Mouse (Mus musculus) forebrain, embryonic 13.5 days (tissue): ENCODE data around the gene Nhp2. TPM values are rescaled to one million over a fixed set of nuclear protein-coding genes. Genes with fewer than 3 reads are reported as not detected.

Experiments used
- ATAC-seq: fragments of 200-750 bp; cut with Nextera tagmentation; 2 replicates; pipeline ENCODE4 v1.8.0; 2017
- H3K27ac ChIP-seq: fragments of 300-500 bp; sonication (generic); 2 replicates; pipeline ENCODE4 v1.5.1; 2015; ENCODE audit warnings: inconsistent platforms, mild to moderate bottlenecking, moderate library complexity
- H3K27me3 ChIP-seq: fragments of 300-500 bp; sonication (generic); 2 replicates; pipeline ENCODE4 v1.6.1; 2015; ENCODE audit warnings: mild to moderate bottlenecking, inconsistent platforms
- H3K36me3 ChIP-seq: fragments of 300-500 bp; sonication (generic); 2 replicates; pipeline ENCODE4 v1.6.1; 2015; ENCODE audit warnings: mild to moderate bottlenecking, inconsistent platforms; ENCODE audit not compliant: poor library complexity, severe bottlenecking
- H3K4me1 ChIP-seq: fragments of 300-500 bp; sonication (generic); 2 replicates; pipeline ENCODE4 v1.6.1; 2015; ENCODE audit warnings: inconsistent platforms
- H3K4me2 ChIP-seq: fragments of 300-500 bp; sonication (generic); 2 replicates; pipeline ENCODE4 v1.6.1; 2015; ENCODE audit warnings: inconsistent platforms, mild to moderate bottlenecking, moderate library complexity
- H3K4me3 ChIP-seq: fragments of 300-500 bp; sonication (generic); 2 replicates; pipeline ENCODE4 v1.5.1; 2015; ENCODE audit warnings: mild to moderate bottlenecking, inconsistent platforms
- H3K9ac ChIP-seq: fragments of 300-500 bp; sonication (generic); 2 replicates; pipeline ENCODE4 v1.6.1; 2015; ENCODE audit warnings: mild to moderate bottlenecking, inconsistent platforms
- H3K9me3 ChIP-seq: fragments of 300-500 bp; sonication (generic); replicated peaks from 2 replicates; pipeline ENCODE4 v1.6.1; 2016; ENCODE audit warnings: inconsistent platforms
- WGBS: fragments of 180-500 bp; shearing (Covaris S2); methylation state at CpG from one replicate; pipeline ENCODE4 v1.1.7; 2015; 5-methylcytosine and 5-hydroxymethylcytosine counted together
- polyA plus RNA-seq: library from polyadenylated mRNA; unstranded; fragments of >200 nt; fragmentation: Nextera tagmentation; extraction: Ambion mirVana; gene quantifications from 2 replicates; pipeline ENCODE4 v1.2.1, GENCODE M21; 2015

The Nhp2 gene
- polyA plus RNA-seq, 1 experiment from 2014 or later, result 123 TPM

DNA sequence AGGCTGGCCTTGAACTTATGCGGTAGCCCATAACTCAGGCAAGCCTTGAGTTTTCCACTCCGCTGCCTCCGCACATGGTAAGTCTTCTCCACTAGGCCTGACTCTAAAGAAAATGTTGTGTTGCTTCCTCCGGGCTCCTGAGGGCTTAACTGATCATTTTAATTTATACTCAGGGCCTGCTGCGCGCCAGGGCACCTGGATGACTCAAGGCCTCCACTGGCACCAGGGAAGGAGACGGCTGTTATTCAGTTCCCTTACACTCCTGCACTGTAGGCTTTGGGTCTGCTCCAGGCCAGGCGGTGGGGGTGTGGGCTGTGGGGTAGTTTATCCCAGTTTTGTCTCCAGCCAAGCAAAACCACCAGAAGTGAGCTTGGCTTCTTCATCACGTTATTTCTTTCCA, 53.8 kb downstream of the Nhp2 start:
- Histone ChIP-seq H3K4me3 (no peak overlapping the region), H3K4me1 (no peaks in the 10 kb centered on the region), H3K36me3 (no peaks in the 10 kb centered on the region), H3K4me2 (no peak overlapping the region), H3K9ac (no peak overlapping the region), H3K9me3 (no peaks in the 10 kb centered on the region), H3K27ac (no peak overlapping the region), H3K27me3 (no peaks in the 10 kb centered on the region)
- ATAC-seq, result no peak
- 83% methylated on average over 9 of the region's 9 CpGs for WGBS

Other genes starting within 250 kb of the Nhp2 start
- 13.4 and 14.1 TPM in 2 replicates for gene Phykpl, start 35.0 kb upstream of the Nhp2 start, polyA plus RNA-seq
- 585 and 646 TPM in 2 replicates for gene Hnrnpab, start 12.9 kb upstream of the Nhp2 start, polyA plus RNA-seq
- gene Rmnd5b, start 16.2 kb downstream of the Nhp2 start, polyA plus RNA-seq, result 53.8 and 61.2 TPM in 2 replicates
- 7.7 and 8.4 TPM in 2 replicates for gene N4bp3, start 31.1 kb downstream of the Nhp2 start, polyA plus RNA-seq
- gene D930048N14Rik, start 31.2 kb downstream of the Nhp2 start, polyA plus RNA-seq, result 0.44 and 0.54 TPM in 2 replicates
- gene 0610009B22Rik, start 69.1 kb downstream of the Nhp2 start, polyA plus RNA-seq, result 105 and 119 TPM in 2 replicates
- gene Sec24a, start 143.9 kb downstream of the Nhp2 start, polyA plus RNA-seq, result 11.0 and 11.7 TPM in 2 replicates
- 140 and 146 TPM in 2 replicates for gene Sar1b, start 144.0 kb downstream of the Nhp2 start, polyA plus RNA-seq
- gene Jade2, start 237.9 kb downstream of the Nhp2 start, polyA plus RNA-seq, result 0.27 and 0.37 TPM in 2 replicates